Mouse (Mus musculus): ENCODE results near the gene Rreb1.

The Rreb1 gene

DNA sequence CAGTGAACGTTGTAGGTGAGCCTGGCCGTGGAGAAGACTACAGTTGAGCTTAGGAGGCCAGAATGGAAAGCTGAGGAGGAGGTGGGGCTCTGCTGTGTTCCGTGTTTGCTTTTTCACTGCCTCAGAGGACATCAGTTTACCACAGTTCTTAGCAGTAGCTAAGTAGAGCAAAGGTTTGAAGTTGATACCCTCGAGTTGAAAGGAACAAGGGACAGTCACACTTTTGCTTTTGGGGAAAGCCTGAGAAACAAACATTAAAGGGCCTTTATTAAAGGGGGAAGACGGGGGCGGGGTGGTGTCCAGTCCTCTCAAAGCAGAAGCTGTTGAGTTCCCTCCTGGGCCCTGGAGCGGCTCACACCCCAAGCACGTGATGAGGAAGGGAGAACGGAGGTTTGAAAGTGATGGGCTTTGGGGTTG is 1.1 kb downstream of the Rreb1 start:
- DNase-seq (ENCODE audit: low spot score), result no peak

DNA sequence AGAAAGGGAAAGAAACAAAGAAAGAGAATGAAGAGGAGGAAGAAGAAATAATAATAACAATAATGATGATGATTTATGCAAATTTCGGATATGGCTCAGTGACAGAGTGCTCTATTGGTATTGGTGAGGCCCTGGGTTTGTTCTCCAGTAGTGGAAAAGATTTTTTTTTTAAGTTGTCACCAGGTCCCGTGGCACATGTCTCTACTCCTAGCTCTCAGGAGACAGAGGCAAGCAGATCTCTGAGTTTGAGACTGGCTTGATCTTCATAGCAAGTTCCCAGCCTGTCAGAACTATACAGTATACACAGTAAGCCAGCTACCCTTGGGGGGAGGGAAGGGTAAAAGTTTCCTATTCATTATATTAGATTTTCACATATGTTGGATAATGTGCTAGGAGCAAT is 3.4 kb downstream of the Rreb1 start:
- DNase-seq (ENCODE audit: low spot score), result no peak

DNA sequence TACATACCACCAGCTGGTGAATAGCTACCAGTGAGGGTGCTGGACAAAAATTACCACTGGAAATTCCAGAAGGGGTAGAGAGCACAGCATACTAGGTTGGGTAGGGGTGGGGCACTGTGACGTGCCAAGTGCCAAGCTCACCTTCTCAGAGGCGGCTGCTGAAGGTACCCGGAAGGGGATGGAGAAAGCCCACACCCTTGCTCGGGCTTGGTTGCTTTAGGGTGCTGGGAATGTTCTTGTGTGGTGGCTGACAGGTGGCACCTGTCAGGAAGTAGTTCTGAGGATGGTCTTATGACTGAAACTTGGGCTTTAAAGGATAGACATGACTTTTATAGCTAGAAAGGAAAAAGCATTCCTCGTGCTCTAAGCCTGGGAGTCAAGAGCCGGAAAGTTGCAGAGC is 3.9 kb downstream of the Rreb1 start:
- no peak for DNase-seq (ENCODE audit: low spot score)

GRCm38 (mm10) chr13:37783676-37784075 is 5.5 kb downstream of the Rreb1 start:
- no peak for DNase-seq (ENCODE audit: low spot score)

GRCm38 (mm10) chr13:37784226-37784625 is 6.0 kb downstream of the Rreb1 start:
- no peak for DNase-seq (ENCODE audit: low spot score)

DNA sequence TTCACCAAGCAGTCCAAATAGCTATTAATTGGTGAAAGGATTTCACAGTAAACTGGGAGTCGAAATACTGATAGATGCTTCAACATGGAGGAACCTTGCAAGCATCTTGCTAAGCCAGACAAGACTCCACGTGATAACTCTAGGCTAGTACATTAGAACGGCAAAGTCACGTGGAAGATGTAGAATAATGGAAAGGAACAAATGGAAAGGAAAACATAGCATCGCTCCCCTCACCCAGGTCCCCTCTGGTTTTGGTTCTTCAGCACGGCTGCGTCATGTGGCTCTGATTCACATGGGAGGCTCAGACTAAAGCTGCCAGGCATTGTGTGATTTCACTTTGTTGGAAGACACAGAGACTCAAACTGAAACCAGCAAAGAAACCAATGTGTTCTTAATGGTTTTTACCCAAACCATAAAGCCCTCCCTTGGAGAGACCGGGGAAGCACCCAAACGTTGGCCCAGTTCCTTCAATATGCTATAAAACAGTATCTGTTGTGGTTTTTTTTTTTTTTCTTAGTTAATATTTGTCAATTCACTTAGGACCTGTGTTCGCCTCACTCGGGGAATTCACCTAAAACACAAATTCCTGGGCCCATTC is 14.6 kb downstream of the Rreb1 start:
- DNase-seq (ENCODE audit: low spot score), result no peak

DNA sequence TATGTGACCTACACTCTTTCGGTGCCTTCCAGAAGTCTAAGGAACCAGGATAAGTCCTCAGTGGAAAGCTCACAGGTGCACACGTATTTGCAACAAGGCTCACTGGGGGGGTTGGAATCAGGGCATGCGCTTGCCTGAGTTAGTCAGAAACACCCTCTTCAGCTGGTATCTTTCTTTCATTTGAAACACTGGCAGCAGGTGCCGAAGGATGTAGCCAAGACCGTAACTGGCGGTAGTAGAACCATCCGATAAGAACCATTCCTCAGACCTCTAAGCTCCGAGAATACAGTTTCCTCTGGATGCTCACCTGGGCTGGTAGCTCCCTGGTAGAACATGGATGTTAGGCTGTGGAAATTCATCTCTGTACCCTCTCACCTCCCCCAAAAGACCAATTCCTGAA is 20.6 kb downstream of the Rreb1 start:
- no peak for DNase-seq (ENCODE audit: low spot score)

- DNase-seq (ENCODE audit: low spot score), result no peak
Measured at GRCm38 (mm10) chr13:37799413-37799812, 21.2 kb downstream of the Rreb1 start.

DNA sequence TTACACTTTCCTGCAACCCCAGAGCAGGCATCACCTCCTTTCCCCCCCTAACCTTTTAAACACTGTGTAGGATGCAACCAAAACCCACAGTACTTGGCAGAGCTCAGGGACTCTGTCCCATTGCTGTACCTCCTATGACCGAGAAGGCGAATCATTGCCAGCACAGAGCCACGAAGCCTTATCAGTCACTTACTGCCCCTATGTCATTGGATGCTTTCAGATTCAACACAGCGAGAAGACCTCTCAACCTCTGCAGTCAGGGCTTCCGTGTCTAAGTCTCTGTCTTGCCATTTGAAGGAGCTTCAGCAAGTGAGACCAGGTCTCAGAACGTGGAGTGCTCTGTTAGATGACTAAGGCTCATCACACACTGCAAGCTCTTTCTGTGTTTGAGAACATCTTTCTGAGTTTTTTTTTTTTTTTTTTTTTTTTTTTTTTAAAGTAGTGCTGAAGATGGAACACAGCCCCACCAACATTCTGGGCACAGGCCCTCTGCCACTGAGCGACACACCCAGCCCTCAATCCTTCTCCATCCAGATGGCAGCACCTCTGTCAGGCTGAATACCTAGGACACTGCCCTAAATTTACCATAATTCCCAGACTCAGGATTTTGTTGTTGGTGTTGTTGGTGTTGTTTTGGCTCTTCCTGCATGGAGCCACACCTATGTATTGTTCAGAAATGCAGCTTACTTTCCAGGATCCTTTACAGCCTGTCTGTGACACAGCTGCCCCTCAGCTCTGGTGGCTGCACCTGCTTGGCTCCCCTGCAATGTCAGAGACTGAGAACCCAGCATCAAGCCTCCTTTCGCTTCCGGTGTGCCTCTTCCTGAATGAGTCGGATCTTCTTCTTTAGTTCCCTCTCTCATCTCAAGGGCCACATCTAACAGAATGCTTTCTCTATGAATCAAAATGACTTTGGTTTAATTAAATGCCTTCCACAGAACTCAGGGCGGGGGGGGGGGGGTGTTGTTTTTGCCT is 23.2 kb downstream of the Rreb1 start:
- DNase-seq (ENCODE audit: low spot score), result no peak

GRCm38 (mm10) chr13:37802246-37803003 is 24.2 kb downstream of the Rreb1 start:
- DNase-seq (ENCODE audit: low spot score), result no peak

DNA sequence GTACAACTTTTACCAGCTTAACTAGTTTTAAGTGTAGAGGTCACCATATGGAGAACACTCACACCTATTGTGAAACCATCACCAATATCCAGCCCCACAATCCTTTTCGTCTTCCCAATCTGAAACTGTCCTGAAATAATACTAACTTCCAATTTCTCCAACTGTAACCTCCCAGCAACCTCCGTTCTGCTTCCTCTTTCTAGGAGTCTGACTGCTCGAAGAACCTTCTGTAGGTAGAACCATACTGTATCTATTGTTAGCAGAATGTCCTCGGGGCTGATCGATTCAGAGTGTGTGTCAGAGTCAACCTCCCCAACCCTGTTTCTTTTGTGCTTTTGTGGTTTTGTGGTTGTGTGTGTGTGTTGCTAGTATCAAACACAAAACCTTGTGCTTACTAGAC is 25.0 kb downstream of the Rreb1 start:
- no peak for DNase-seq (ENCODE audit: low spot score)

DNA sequence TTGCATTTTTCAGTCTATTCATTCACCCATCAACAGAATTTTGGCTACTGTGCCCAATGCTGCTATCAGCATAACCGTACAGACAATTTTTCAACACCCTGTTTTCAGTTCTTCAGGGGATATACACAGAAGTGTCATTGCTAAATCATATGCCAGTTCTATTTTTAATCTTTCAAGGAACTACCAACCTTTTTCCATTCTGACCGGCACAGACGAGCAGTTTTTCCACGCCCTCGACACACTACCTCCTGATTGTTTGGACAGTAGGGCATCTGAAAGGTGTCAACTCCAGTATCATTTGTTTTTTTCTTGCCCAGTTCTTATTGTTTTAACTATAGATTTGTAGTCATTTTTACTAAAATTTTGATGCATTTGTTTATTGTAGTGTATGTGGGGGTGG is 25.8 kb downstream of the Rreb1 start:
- no peak for DNase-seq (ENCODE audit: low spot score)

GRCm38 (mm10) chr13:37815001-37815400 is 36.8 kb downstream of the Rreb1 start:
- no peak for DNase-seq (ENCODE audit: low spot score)

DNA sequence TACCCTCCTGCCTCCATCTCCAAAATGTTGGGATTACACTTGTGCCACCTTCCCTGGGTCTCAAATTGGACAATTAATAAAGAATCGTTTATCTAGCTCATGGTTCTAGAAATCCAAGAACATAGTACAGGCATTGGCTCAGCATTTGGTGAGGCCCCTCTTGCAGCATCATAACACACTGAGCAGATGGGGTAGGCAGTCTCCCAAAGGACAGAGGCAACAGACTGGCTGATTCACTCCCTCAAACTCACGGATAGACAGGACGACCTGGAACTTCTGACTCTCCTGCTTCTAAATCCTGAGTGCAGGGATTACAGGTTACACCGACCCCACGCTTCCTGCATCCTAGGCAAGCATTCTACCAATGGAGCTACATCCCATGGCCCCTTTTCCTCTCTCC is 38.5 kb downstream of the Rreb1 start:
- DNase-seq (ENCODE audit: low spot score), result no peak

DNA sequence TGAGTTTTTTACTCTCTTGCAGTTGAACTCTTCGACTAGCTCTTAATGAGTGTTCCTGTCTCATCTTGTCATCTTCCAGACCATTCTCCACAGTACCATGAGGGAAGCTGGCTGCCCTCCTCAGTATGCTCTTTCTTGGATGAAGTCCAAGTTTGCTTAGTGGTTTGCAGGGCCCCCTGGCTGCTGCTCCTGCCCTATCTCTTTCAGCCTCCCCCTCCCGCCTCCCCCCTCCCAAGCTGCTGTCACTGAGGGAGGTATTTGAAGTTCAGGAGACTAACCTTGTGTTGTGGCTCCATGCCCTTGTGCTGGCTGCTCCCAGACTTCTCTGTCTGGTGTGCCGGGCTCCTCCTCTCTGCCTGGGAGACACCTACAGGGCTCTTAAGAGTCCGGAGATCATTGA is 43.2 kb downstream of the Rreb1 start:
- no peak for DNase-seq (ENCODE audit: low spot score)

DNA sequence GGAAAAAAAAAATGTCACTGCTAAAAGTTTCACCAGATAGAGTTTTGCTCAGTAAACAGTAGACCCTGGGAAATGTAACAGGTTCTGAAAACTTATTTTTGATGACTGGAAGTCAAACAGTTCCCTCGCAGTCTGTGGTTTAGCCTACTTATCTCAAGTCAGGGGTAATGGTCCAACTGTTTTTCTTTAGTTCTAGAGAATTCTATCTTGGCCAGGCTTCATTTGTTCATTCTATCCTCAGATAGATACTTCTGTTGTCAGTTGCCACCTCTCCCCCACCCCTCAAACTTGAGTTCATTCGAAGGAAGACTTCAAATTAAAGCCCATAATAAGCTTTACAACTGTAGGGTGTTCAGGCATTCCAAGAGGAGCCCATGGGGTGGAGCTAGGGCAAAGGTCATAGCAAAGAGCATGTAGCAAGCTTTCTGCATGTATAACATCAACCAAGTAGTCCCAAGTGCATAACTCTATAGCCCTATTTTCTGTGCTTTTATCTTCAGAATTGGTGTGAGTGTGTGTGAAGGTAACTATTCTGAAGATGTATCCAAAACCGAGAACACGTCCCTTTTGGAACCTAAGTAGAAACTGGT is 46.2 kb downstream of the Rreb1 start:
- no peak for DNase-seq (ENCODE audit: low spot score)

- no peak for DNase-seq (ENCODE audit: low spot score)
Measured at GRCm38 (mm10) chr13:37824956-37825645, 46.9 kb downstream of the Rreb1 start.

- DNase-seq (ENCODE audit: low spot score), result peak; percentile 42
Measured at GRCm38 (mm10) chr13:37825646-37826280, 47.6 kb downstream of the Rreb1 start.

GRCm38 (mm10) chr13:37826281-37826993 is 48.2 kb downstream of the Rreb1 start:
- peak; percentile 55 for DNase-seq (ENCODE audit: low spot score)

GRCm38 (mm10) chr13:37826994-37827262 is 48.7 kb downstream of the Rreb1 start:
- no peak for DNase-seq (ENCODE audit: low spot score)
